Mouse (Mus musculus) left cerebral cortex, adult 6 months (tissue): ENCODE results near the gene Gpr119. TPM values are rescaled to one million over a fixed set of nuclear protein-coding genes. Genes with fewer than 3 reads are reported as not detected.

ENCODE experiments used
- long read RNA-seq, 2 experiments: library from polyadenylated mRNA; unstranded; transcript quantifications; one replicate each; pipeline ENCODE4 v2.0.0; 2019 to 2020
- polyA plus RNA-seq: library from polyadenylated mRNA; unstranded; fragments of <200 nt; fragmentation: Nextera tagmentation; gene quantifications from 2 replicates; pipeline ENCODE4 v1.2.3, GENCODE M21; 2021

The Gpr119 gene
- not detected in 2 replicates for polyA plus RNA-seq
- long read RNA-seq, experiment 1, result 0 reads
- long read RNA-seq, experiment 2, result 0 reads

GRCm38 (mm10) chrX:48674171-48674570, at the start of gene Gpr119:
Gene Gpr119 (minus strand): TSS chrX:48674478.

GRCm38 (mm10) chrX:48694864-48695371, 20.6 kb upstream of the Gpr119 start, which contains the start of gene Rbmx2:
Gene Rbmx2 (plus strand): TSS chrX:48695004.

GRCm38 (mm10) chrX:48623379-48624053, 50.8 kb downstream of the Gpr119 start, which contains the start of gene Slc25a14:
Gene Slc25a14 (plus strand): TSS chrX:48623413.

Other genes with a start within 250 kb of the Gpr119 start
- 0.13 and 0.51 TPM in 2 replicates for gene Elf4, start 211.3 kb downstream of the Gpr119 start, polyA plus RNA-seq
- 22.1 and 26.6 TPM in 2 replicates for gene Aifm1, start 160.9 kb downstream of the Gpr119 start, polyA plus RNA-seq
- gene Rab33a, start 155.2 kb downstream of the Gpr119 start, polyA plus RNA-seq, result 62.3 and 80.0 TPM in 2 replicates
- gene Zfp280c, start 80.0 kb downstream of the Gpr119 start, polyA plus RNA-seq, result 2.9 and 4.2 TPM in 2 replicates
- 76.8 and 83.1 TPM in 2 replicates for gene Slc25a14, start 51.1 kb downstream of the Gpr119 start, polyA plus RNA-seq
- gene Rbmx2, start 20.5 kb upstream of the Gpr119 start, polyA plus RNA-seq, result 13.5 and 15.4 TPM in 2 replicates
- not detected in 2 replicates for gene Gm595, start 203.2 kb upstream of the Gpr119 start, polyA plus RNA-seq